Mouse (Mus musculus) limb, embryonic 14.5 days (tissue): Measurements from ENCODE around the gene Hcn3. TPM values are rescaled to one million over a fixed set of nuclear protein-coding genes. Genes with fewer than 3 reads are reported as not detected.

Source experiments
- ATAC-seq: fragments of 200-750 bp; cut with Nextera tagmentation; 2 replicates; pipeline ENCODE4 v1.8.0; 2017; ENCODE audit warnings: low read depth, moderate number of reproducible peaks, moderate TSS enrichment; ENCODE audit not compliant: low FRiP score
- DNase-seq: peaks from one replicate; pipeline ENCODE4 v3.0.0-alpha.2; 2015; ENCODE audit warnings: low spot score
- H3K27ac ChIP-seq: fragments of 300-500 bp; sonication (generic); replicated peaks from 2 replicates; pipeline ENCODE4 v1.5.1; 2014; ENCODE audit warnings: low read depth, mild to moderate bottlenecking, low read length, moderate library complexity, mixed read lengths
- H3K27me3 ChIP-seq: fragments of 300-500 bp; sonication (generic); 2 replicates; pipeline ENCODE4 v1.6.1; 2014; ENCODE audit warnings: low read length, mixed read lengths; ENCODE audit not compliant: control insufficient read depth, insufficient read depth
- H3K36me3 ChIP-seq: fragments of 300-500 bp; sonication (generic); 2 replicates; pipeline ENCODE4 v1.6.1; 2014; ENCODE audit warnings: mild to moderate bottlenecking, low read length, moderate library complexity, mixed read lengths; ENCODE audit not compliant: control insufficient read depth, insufficient read depth
- H3K4me1 ChIP-seq: fragments of 300-500 bp; sonication (generic); 2 replicates; pipeline ENCODE4 v1.6.1; 2014; ENCODE audit warnings: antibody characterized with exemption, low read length, mixed read lengths; ENCODE audit not compliant: control insufficient read depth, insufficient read depth
- H3K4me2 ChIP-seq: fragments of 300-500 bp; sonication (generic); replicated peaks from 2 replicates; pipeline ENCODE4 v1.6.1; 2014; ENCODE audit warnings: low read depth, mild to moderate bottlenecking, low read length, moderate library complexity; ENCODE audit not compliant: severe bottlenecking
- H3K4me3 ChIP-seq: fragments of 300-500 bp; sonication (generic); replicated peaks from 2 replicates; pipeline ENCODE4 v1.5.1; 2014; ENCODE audit warnings: low read length
- H3K9ac ChIP-seq: fragments of 300-500 bp; sonication (generic); 2 replicates; pipeline ENCODE4 v1.6.1; 2014; ENCODE audit warnings: mild to moderate bottlenecking, low read depth, low read length, moderate library complexity; ENCODE audit not compliant: severe bottlenecking
- H3K9me3 ChIP-seq: fragments of 300-500 bp; sonication (generic); 2 replicates; pipeline ENCODE4 v1.6.1; 2016; ENCODE audit warnings: low read length; ENCODE audit not compliant: control insufficient read depth
- POLR2A ChIP-seq: fragments of 200-500 bp; IDR thresholded peaks from 2 replicates; pipeline ENCODE4 v1.8.0; 2012; ENCODE audit warnings: inconsistent platforms, mild to moderate bottlenecking, moderate library complexity, borderline replicate concordance; ENCODE audit not compliant: insufficient read depth, insufficient read length; ENCODE audit errors: extremely low read depth
- WGBS: fragments of 180-500 bp; shearing (Covaris S2); extraction: QIAGEN DNeasy Blood & Tissue Kit; methylation state at CpG from one replicate; pipeline ENCODE4 v1.1.7; 2014; 5-methylcytosine and 5-hydroxymethylcytosine counted together
- polyA plus RNA-seq, 2 experiments: library from polyadenylated mRNA; depleted of rRNA in 1 of 2; stranded (reverse) in 1 of 2; unstranded in 1 of 2; fragments of >200 nt; fragmentation: Nextera tagmentation in 1 of 2; extraction: Ambion mirVana in 1 of 2; gene quantifications; 2 replicates each; pipeline versions ENCODE4 v1.2.1 to v1.2.3; 2012 to 2014

The Hcn3 gene
- polyA plus RNA-seq, 2 experiments: 1.5 to 4.6 TPM

- no peak overlapping the region for H3K4me2 ChIP-seq
- H3K9ac ChIP-seq: no peak overlapping the region
- H3K4me3 ChIP-seq: no peak overlapping the region
- no peak overlapping the region for H3K27ac ChIP-seq
- 55% methylated on average over 17 of the region's 17 CpGs for WGBS
- H3K36me3 ChIP-seq: no peaks in the 10 kb centered on the region
- no peak for TF ChIP-seq POLR2A
- no peak for ATAC-seq
- peaks cover 8% of the 10 kb centered on the region; the same call in 1 of the 2 replicates for H3K27me3 ChIP-seq
- H3K4me1 ChIP-seq: peaks cover 3% of the 10 kb centered on the region; the same call in 1 of the 2 replicates
- no peaks in the 10 kb centered on the region for H3K9me3 ChIP-seq
- DNase-seq: no peak
These were observed 7.7 kb downstream of the Hcn3 start for GRCm38 (mm10) chr3:89152084-89152835.

GRCm38 (mm10) chr3:89148567-89148966 is 11.4 kb downstream of the Hcn3 start:
- WGBS: 76% methylated on average over 14 of the region's 14 CpGs
- Histone ChIP-seq H3K9me3 (no peaks in the 10 kb centered on the region), H3K4me3 (0 out of 2 replicates have a peak overlapping the region, but pooled peaks have one; percentile 22), H3K27me3 (peaks cover 8% of the 10 kb centered on the region; the same call in 1 of the 2 replicates), H3K9ac (no peak overlapping the region), H3K4me1 (peaks cover 3% of the 10 kb centered on the region; the same call in 1 of the 2 replicates), H3K36me3 (no peaks in the 10 kb centered on the region), H3K27ac (no peak overlapping the region), H3K4me2 (peak overlapping the region; percentile 44; the same call in 1 of the 2 replicates)
- ATAC-seq (no peak), DNase-seq (no peak)
- TF ChIP-seq POLR2A: no peak

- no peak for ATAC-seq
- H3K9me3 ChIP-seq: no peaks in the 10 kb centered on the region
- DNase-seq: no peak
- peaks cover 3% of the 10 kb centered on the region; the same call in 1 of the 2 replicates for H3K4me1 ChIP-seq
- H3K4me2 ChIP-seq: peak overlapping the region; percentile 44
- H3K27me3 ChIP-seq: peaks cover 8% of the 10 kb centered on the region; the same call in 1 of the 2 replicates
- H3K9ac ChIP-seq: peak overlapping the region; percentile 31
- TF ChIP-seq POLR2A: no peak
- H3K27ac ChIP-seq: no peak overlapping the region
- H3K4me3 ChIP-seq: peak overlapping the region; percentile 22
- no peaks in the 10 kb centered on the region for H3K36me3 ChIP-seq
- WGBS: 9% methylated on average over 14 of the region's 15 CpGs
These were observed 12.1 kb downstream of the Hcn3 start for GRCm38 (mm10) chr3:89147979-89148311.

- H3K9ac ChIP-seq: peak overlapping the region; percentile 31
- H3K27me3 ChIP-seq: peaks cover 8% of the 10 kb centered on the region; the same call in 1 of the 2 replicates
- peak overlapping the region; percentile 44 for H3K4me2 ChIP-seq
- peak overlapping the region; percentile 22 for H3K4me3 ChIP-seq
- no peaks in the 10 kb centered on the region for H3K9me3 ChIP-seq
- H3K36me3 ChIP-seq: no peaks in the 10 kb centered on the region
- H3K4me1 ChIP-seq: peaks cover 3% of the 10 kb centered on the region; the same call in 1 of the 2 replicates
- ATAC-seq (no peak), DNase-seq (no peak)
- 24% methylated on average over 26 of the region's 26 CpGs for WGBS
- TF ChIP-seq POLR2A: no peak
- H3K27ac ChIP-seq: no peak overlapping the region
These were observed 12.7 kb downstream of the Hcn3 start for GRCm38 (mm10) chr3:89147101-89147978.

GRCm38 (mm10) chr3:89145566-89145965 is 14.4 kb downstream of the Hcn3 start:
- Histone ChIP-seq H3K27ac (no peak overlapping the region), H3K4me3 (no peak overlapping the region), H3K9ac (no peak overlapping the region), H3K36me3 (no peaks in the 10 kb centered on the region), H3K4me2 (no peak overlapping the region), H3K27me3 (peaks cover 8% of the 10 kb centered on the region; the same call in 1 of the 2 replicates), H3K4me1 (peaks cover 3% of the 10 kb centered on the region; the same call in 1 of the 2 replicates), H3K9me3 (no peaks in the 10 kb centered on the region)
- no peak for TF ChIP-seq POLR2A
- ATAC-seq (no peak), DNase-seq (no peak)
- WGBS: 25% methylated on average over 8 of the region's 8 CpGs
